Mouse (Mus musculus) intestine, embryonic 14.5 days (tissue): ENCODE measurements around the gene Dhrs7b. TPM values are rescaled to one million over a fixed set of nuclear protein-coding genes. Genes with fewer than 3 reads are reported as not detected.
"Not testable (repeated sequence)": the region's sequence is repeated elsewhere in the genome, so short reads cannot be mapped to it uniquely, and the experiment has no call there.

ENCODE experiments used
- ATAC-seq: fragments of 200-750 bp; cut with Nextera tagmentation; replicated peaks from 2 replicates; pipeline ENCODE4 v1.8.0; 2017; ENCODE audit warnings: low read depth, moderate number of reproducible peaks, moderate TSS enrichment, moderate library complexity; ENCODE audit not compliant: low FRiP score, low TSS enrichment
- DNase-seq: peaks from one replicate; pipeline ENCODE4 v3.0.0-alpha.2; 2018; ENCODE audit warnings: low spot score
- H3K27ac ChIP-seq: fragments of 300-500 bp; sonication (generic); 2 replicates; pipeline ENCODE4 v1.5.1; 2014; ENCODE audit warnings: low read depth, mild to moderate bottlenecking, control low read depth
- H3K27me3 ChIP-seq: fragments of 300-500 bp; sonication (generic); replicated peaks from 2 replicates; pipeline ENCODE4 v1.6.1; 2014; ENCODE audit warnings: low read length, control low read depth; ENCODE audit not compliant: control insufficient read depth, insufficient read depth
- H3K36me3 ChIP-seq: fragments of 300-500 bp; sonication (generic); 2 replicates; pipeline ENCODE4 v1.6.1; 2014; ENCODE audit warnings: low read length, control low read depth; ENCODE audit not compliant: control insufficient read depth, insufficient read depth
- H3K4me1 ChIP-seq: fragments of 300-500 bp; sonication (generic); replicated peaks from 2 replicates; pipeline ENCODE4 v1.6.1; 2014; ENCODE audit warnings: low read length, control low read depth, mixed read lengths; ENCODE audit not compliant: control insufficient read depth, insufficient read depth
- H3K4me2 ChIP-seq: fragments of 300-500 bp; sonication (generic); 2 replicates; pipeline ENCODE4 v1.6.1; 2014; ENCODE audit warnings: low read length
- H3K4me3 ChIP-seq: fragments of 300-500 bp; sonication (generic); 2 replicates; pipeline ENCODE4 v1.5.1; 2014; ENCODE audit warnings: low read depth, low read length, control low read depth, mixed read lengths
- H3K9ac ChIP-seq: fragments of 300-500 bp; sonication (generic); 2 replicates; pipeline ENCODE4 v1.6.1; 2014; ENCODE audit warnings: mild to moderate bottlenecking, low read length
- H3K9me3 ChIP-seq: fragments of 300-500 bp; sonication (generic); 2 replicates; pipeline ENCODE4 v1.6.1; 2016; ENCODE audit warnings: low read length, control low read depth; ENCODE audit not compliant: control insufficient read depth
- WGBS: fragments of 180-500 bp; shearing (Covaris S2); extraction: QIAGEN DNeasy Blood & Tissue Kit; methylation state at CpG from one replicate; pipeline ENCODE4 v1.1.7; 2014; 5-methylcytosine and 5-hydroxymethylcytosine counted together
- polyA plus RNA-seq: library from polyadenylated mRNA; unstranded; fragments of >200 nt; fragmentation: Nextera tagmentation; extraction: Ambion mirVana; gene quantifications from 2 replicates; pipeline ENCODE4 v1.2.1, GENCODE M21; 2014

Dhrs7b gene
- polyA plus RNA-seq, 1 experiment from 2014 or later, result 50.3 TPM

- Histone ChIP-seq H3K9me3 (no peaks in the 10 kb centered on the region), H3K27me3 (no peaks in the 10 kb centered on the region), H3K36me3 (peaks cover 62% of the 10 kb centered on the region), H3K4me1 (peaks cover 5% of the 10 kb centered on the region; the same call in 1 of the 2 replicates), H3K27ac (no peak overlapping the region), H3K9ac (no peak overlapping the region), H3K4me3 (no peak overlapping the region), H3K4me2 (no peak overlapping the region)
- ATAC-seq (no peak), DNase-seq (no peak)
- 88% methylated on average over 3 of the region's 3 CpGs for WGBS
Observed at GRCm38 (mm10) chr11:60861993-60862392, 31.6 kb downstream of the Dhrs7b start.

- peaks cover 12% of the 10 kb centered on the region; the same call in 1 of the 2 replicates for H3K4me1 ChIP-seq
- no peak for ATAC-seq
- no peak overlapping the region for H3K9ac ChIP-seq
- DNase-seq, result no peak
- no peak overlapping the region for H3K4me3 ChIP-seq
- no peaks in the 10 kb centered on the region for H3K9me3 ChIP-seq
- no peaks in the 10 kb centered on the region for H3K27me3 ChIP-seq
- H3K36me3 ChIP-seq, result peaks cover 62% of the 10 kb centered on the region
- no peak overlapping the region for H3K27ac ChIP-seq
- 77% methylated on average over 4 of the region's 4 CpGs for WGBS
- H3K4me2 ChIP-seq, result no peak overlapping the region
Observed at GRCm38 (mm10) chr11:60863196-60863595, 32.8 kb downstream of the Dhrs7b start.

GRCm38 (mm10) chr11:60864166-60864565 is 33.7 kb downstream of the Dhrs7b start:
- peaks cover 54% of the 10 kb centered on the region for H3K36me3 ChIP-seq

GRCm38 (mm10) chr11:60864916-60865315 is 34.5 kb downstream of the Dhrs7b start:
- H3K27ac ChIP-seq, result no peak overlapping the region
- no peaks in the 10 kb centered on the region for H3K27me3 ChIP-seq
- H3K4me1 ChIP-seq, result peaks cover 12% of the 10 kb centered on the region; the same call in 1 of the 2 replicates
- H3K9ac ChIP-seq, result no peak overlapping the region
- no peak for DNase-seq
- WGBS, result 84% methylated on average over 14 of the region's 14 CpGs
- H3K4me3 ChIP-seq, result no peak overlapping the region
- no peak overlapping the region for H3K4me2 ChIP-seq
- H3K36me3 ChIP-seq, result peaks cover 53% of the 10 kb centered on the region
- no peaks in the 10 kb centered on the region for H3K9me3 ChIP-seq
- ATAC-seq, result no peak

More at GRCm38 (mm10) chr11:60864166-60864565, 33.7 kb downstream of the Dhrs7b start:
- 94% methylated on average over 2 of the region's 2 CpGs for WGBS
- no peak overlapping the region for H3K27ac ChIP-seq
- H3K4me1 ChIP-seq, result peaks cover 12% of the 10 kb centered on the region; the same call in 1 of the 2 replicates
- DNase-seq (no peak), ATAC-seq (no peak)
- no peaks in the 10 kb centered on the region for H3K9me3 ChIP-seq
- no peak overlapping the region for H3K9ac ChIP-seq
- H3K4me2 ChIP-seq, result no peak overlapping the region
- H3K27me3 ChIP-seq, result no peaks in the 10 kb centered on the region
- no peak overlapping the region for H3K4me3 ChIP-seq

- Histone ChIP-seq H3K27ac (no peak overlapping the region), H3K4me1 (peaks cover 12% of the 10 kb centered on the region; the same call in 1 of the 2 replicates), H3K9ac (no peak overlapping the region), H3K36me3 (peaks cover 51% of the 10 kb centered on the region), H3K4me3 (no peak overlapping the region), H3K4me2 (no peak overlapping the region), H3K9me3 (no peaks in the 10 kb centered on the region), H3K27me3 (no peaks in the 10 kb centered on the region)
- no peak for DNase-seq
- ATAC-seq, result no peak
- 77% methylated on average over 2 of the region's 2 CpGs for whole genome bisulfite sequencing
Observed at GRCm38 (mm10) chr11:60866021-60866420, 35.6 kb downstream of the Dhrs7b start.

GRCm38 (mm10) chr11:60867456-60867855 is 37.0 kb downstream of the Dhrs7b start:
- H3K4me1 ChIP-seq, result peaks cover 20% of the 10 kb centered on the region
- no peak overlapping the region for H3K9ac ChIP-seq
- H3K4me2 ChIP-seq, result no peak overlapping the region
- H3K4me3 ChIP-seq, result no peak overlapping the region
- ATAC-seq (no peak), DNase-seq (no peak)
- H3K9me3 ChIP-seq, result no peaks in the 10 kb centered on the region
- no peak overlapping the region for H3K27ac ChIP-seq
- no peaks in the 10 kb centered on the region for H3K27me3 ChIP-seq
- H3K36me3 ChIP-seq, result peaks cover 40% of the 10 kb centered on the region
- 84% methylated on average over 3 of the region's 3 CpGs for WGBS

- ATAC-seq, result no peak
- Histone ChIP-seq H3K9me3 (no peaks in the 10 kb centered on the region), H3K36me3 (peaks cover 35% of the 10 kb centered on the region), H3K9ac (no peak overlapping the region), H3K27me3 (no peaks in the 10 kb centered on the region), H3K4me2 (no peak overlapping the region), H3K4me3 (no peak overlapping the region), H3K4me1 (peaks cover 20% of the 10 kb centered on the region), H3K27ac (no peak overlapping the region)
- no peak for DNase-seq
- WGBS, result 62% methylated on average over 8 of the region's 8 CpGs
Observed at GRCm38 (mm10) chr11:60867904-60868303, 37.5 kb downstream of the Dhrs7b start.

- not testable (repeated sequence) for DNase-seq, H3K9me3 ChIP-seq, H3K27ac ChIP-seq, H3K27me3 ChIP-seq, H3K4me2 ChIP-seq, H3K4me3 ChIP-seq, ATAC-seq, H3K9ac ChIP-seq
- Histone ChIP-seq H3K36me3 (peaks cover 21% of the 10 kb centered on the region), H3K4me1 (peaks cover 29% of the 10 kb centered on the region)
- 93% methylated on average over 6 of the region's 6 CpGs for WGBS
Observed at GRCm38 (mm10) chr11:60869471-60869870, 39.0 kb downstream of the Dhrs7b start.

- Histone ChIP-seq H3K4me1 (peaks cover 46% of the 10 kb centered on the region), H3K9me3 (no peaks in the 10 kb centered on the region), H3K9ac (no peak overlapping the region), H3K4me3 (no peak overlapping the region), H3K27me3 (no peaks in the 10 kb centered on the region), H3K27ac (no peak overlapping the region), H3K36me3 (peaks cover 14% of the 10 kb centered on the region), H3K4me2 (no peak overlapping the region)
- no peak for ATAC-seq
- DNase-seq, result no peak
- WGBS, result 37% methylated on average over 4 of the region's 4 CpGs
Observed at GRCm38 (mm10) chr11:60871409-60871808, 41.0 kb downstream of the Dhrs7b start.
